ENCODE assay signal across 16 mouse cellular contexts in the genomic region with DNA sequence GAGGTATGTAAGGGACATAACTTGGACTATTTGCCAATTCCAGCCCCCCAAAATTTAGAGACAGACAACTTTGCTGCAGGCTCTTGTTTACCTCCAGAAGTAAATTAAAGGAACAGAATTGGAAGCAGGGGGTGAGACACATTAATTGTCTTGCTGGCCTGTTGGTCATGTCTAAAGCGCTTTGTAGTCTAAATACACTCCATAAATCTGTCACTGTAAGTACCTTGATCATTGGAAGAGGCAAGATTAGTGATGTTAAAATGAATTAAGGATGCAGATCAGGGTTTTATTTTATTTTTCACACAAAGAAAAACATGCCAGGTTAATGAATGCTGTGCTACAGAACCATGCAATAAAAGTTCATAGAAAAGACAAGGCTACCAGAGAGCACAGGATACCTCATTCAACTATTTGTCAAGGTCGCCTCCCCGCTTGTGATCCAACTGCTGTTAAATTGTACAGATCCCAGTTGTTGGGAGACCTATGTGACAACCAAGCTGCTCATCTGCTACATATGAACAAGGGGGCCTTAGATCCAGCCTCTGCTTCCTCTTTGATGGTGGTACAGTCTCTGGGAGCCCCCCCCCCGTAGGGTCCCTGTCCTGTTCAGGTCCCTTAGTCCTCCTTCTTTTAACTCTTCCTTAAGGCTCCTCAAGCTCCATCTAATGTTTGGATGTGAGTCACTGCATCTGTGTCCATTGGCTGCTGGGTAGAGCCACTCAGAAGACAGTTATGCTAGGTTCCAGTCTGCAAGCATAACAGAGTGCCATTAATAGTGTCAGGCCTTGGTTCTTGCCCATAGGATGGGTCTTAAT.
"Had no signal": no experiment of that assay in that cellular context is flagged by ENCODE, and none has a peak within 500 bp of the region (broad histone marks: within the 10 kb centered on the region; RNA-seq: fewer than 3 reads in every experiment).

No protein-coding gene starts in this region.

- H3K9ac ChIP-seq: liver, postnatal 0 days; lung, embryonic 15.5 days; midbrain, embryonic 12.5 days; midbrain, embryonic 15.5 days; neural tube, embryonic 12.5 days; stomach, embryonic 15.5 days had no signal

- H3K36me3 ChIP-seq: lung, embryonic 15.5 days; midbrain, embryonic 12.5 days; neural tube, embryonic 12.5 days; stomach, embryonic 15.5 days had no signal

- H3K27me3 ChIP-seq: lung, embryonic 15.5 days; megakaryocyte, embryonic 14.5 days; midbrain, embryonic 12.5 days; midbrain, embryonic 15.5 days; neural tube, embryonic 12.5 days; stomach, embryonic 15.5 days had no signal

- H3K4me2 ChIP-seq: lung, embryonic 15.5 days; midbrain, embryonic 12.5 days; midbrain, embryonic 15.5 days; neural tube, embryonic 12.5 days; stomach, embryonic 15.5 days had no signal

- H3K4me3 ChIP-seq: lung, embryonic 15.5 days; megakaryocyte, embryonic 14.5 days; midbrain, embryonic 12.5 days; midbrain, embryonic 15.5 days; neural tube, embryonic 12.5 days; stomach, embryonic 15.5 days had no signal

- H3K9me3 ChIP-seq: lung, embryonic 15.5 days; midbrain, embryonic 12.5 days; midbrain, embryonic 15.5 days; neural tube, embryonic 12.5 days; stomach, embryonic 15.5 days had no signal

- H3K27ac ChIP-seq: lung, embryonic 15.5 days; macrophage; midbrain, embryonic 12.5 days; midbrain, embryonic 15.5 days; neural tube, embryonic 12.5 days; stomach, embryonic 15.5 days; stomach, postnatal 0 days had no signal

- ATAC-seq: liver, postnatal 0 days; lung, postnatal 0 days; midbrain, embryonic 15.5 days had no signal

- H3K4me1 ChIP-seq: lung, embryonic 15.5 days; megakaryocyte, embryonic 14.5 days; midbrain, embryonic 12.5 days; midbrain, embryonic 15.5 days; neural tube, embryonic 12.5 days; stomach, embryonic 15.5 days had no signal

- DNase-seq: liver, postnatal 0 days; lung, adult 2 months; lung, postnatal 14 days; lung, postnatal 36 days; right cerebral cortex, postnatal 14 days; thymus, adult 2 months; thymus, postnatal 25 days had no signal
